Mouse (Mus musculus) layer of hippocampus, adult 18-20 months (tissue): ENCODE measurements around the gene Kcnc1. TPM values are rescaled to one million over a fixed set of nuclear protein-coding genes. Genes with fewer than 3 reads are reported as not detected.

Experiments used
- DNase-seq, 2 experiments: peaks; one replicate each; pipeline ENCODE4 v3.0.0; 2022; ENCODE audit warnings: low spot score in 2 of 2
- total RNA-seq, 2 experiments: library from RNA; stranded (reverse); gene quantifications; 2 replicates each; pipeline ENCODE4 v1.2.3; 2021

The Kcnc1 gene
- total RNA-seq, 2 experiments from 2014 or later = 117 to 118 TPM

DNA sequence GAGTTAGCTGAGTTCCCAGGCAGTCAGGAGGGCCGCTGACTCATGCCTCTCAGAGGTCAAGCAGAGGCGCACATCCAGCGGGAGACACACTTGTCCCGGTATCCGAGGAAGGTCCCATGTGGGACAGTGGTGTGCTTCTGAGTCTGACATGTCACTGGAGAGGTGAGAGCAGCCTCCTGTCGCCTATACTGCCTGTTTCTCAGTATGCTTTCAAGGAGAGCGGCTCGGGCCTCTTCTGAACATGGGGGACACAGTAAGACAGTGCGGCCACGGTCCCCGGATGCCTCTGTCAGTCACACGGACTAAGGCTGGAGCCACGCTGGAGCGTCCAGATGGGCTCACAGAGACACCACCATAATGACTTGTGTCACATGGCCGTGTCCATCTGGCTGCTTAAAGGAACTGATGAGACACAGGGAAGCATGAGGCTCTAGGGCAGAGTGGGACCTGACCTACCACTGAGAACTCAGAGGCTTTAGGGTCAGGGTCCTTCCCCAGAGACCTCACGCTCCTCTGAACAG, 21.9 kb downstream of the Kcnc1 start:
- DNase-seq = peak in 1 of 2 experiments; percentile 39

- peak in 1 of 2 experiments; percentile 35 for DNase-seq
Measured at GRCm38 (mm10) chr7:46421535-46421934, 25.2 kb downstream of the Kcnc1 start.

GRCm38 (mm10) chr7:46422052-46422763, 25.9 kb downstream of the Kcnc1 start:
- peak in 1 of 2 experiments; percentile 71 for DNase-seq

DNA sequence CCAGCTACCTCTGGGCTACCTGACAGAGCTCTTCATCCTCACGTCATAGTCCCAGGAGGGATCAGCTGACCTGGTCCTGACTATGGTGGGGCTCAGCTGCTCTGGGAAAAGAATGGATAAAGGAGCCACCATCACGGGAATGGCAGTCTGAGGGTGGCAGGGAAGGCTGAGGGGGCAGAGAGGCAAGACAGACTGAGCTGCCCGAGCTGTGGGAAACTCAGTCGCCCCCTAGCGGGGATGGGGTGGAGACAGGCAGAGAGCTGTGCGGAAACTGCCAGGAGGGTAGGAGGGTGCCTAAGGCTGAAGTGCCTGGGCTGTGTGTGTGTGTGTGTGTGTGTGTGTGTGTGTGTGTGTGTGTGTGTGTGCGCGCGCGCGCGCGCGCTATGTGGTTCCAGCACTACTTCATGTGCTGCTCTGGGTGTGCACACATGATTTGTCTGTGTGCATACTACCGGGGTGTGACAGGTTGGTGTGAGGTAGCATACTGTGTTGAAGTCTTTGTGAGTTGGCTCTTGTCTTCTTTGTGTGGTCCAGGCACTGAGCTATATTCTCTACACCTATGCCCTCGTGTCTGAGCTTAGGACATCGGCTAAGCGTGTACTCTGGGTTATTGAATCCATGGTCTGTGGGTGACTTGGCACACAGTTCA, 26.6 kb downstream of the Kcnc1 start:
- DNase-seq = peak; percentile 78 to 86

DNA sequence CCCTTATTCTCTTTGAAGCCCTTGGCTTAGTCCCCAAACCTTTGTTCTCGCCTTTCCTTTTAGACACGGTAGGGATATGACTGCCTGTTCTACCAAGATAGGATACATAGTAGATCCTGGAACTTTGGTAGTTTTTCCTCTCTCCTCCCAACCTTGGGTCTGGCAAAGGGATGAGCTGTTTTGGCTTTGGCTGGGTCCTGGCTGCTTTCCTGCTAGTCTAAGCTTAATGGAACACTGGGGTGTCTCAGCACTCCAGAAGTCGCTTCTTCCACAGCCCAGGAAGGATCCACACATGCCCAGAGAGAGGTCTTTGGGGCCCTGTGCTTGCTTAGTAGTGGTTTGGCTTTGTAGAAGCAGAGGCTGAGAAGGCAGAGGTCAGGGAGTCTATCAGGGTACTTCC, 27.7 kb downstream of the Kcnc1 start:
- DNase-seq = no peak

- no peak for DNase-seq
Measured at GRCm38 (mm10) chr7:46425012-46425411, 28.7 kb downstream of the Kcnc1 start.

GRCm38 (mm10) chr7:46433874-46434273, 37.6 kb downstream of the Kcnc1 start:
- DNase-seq = no peak

DNA sequence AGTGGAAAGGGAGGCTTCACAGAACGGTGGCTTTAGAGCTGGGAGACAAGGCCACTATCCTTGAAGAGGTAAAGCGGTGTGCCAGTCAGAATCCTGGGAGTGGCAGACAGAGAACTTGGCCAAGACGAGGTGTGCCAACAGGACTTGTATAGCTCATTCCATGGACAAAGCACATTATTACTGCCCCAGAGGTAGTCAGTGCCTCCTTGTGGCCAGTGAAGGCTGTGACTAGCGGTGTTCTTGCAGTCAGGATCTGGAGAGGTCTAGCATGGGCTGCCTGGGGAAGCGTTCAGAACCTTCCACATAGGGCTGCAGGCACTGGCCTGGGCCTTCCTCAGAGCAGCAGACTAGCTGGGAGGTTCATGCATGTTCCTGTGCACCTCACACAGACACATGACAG, 39.5 kb downstream of the Kcnc1 start:
- no peak for DNase-seq

- DNase-seq = no peak
Measured at GRCm38 (mm10) chr7:46438537-46439141, 42.3 kb downstream of the Kcnc1 start.

- DNase-seq = no peak
Measured at GRCm38 (mm10) chr7:46443163-46443562, 46.9 kb downstream of the Kcnc1 start.

DNA sequence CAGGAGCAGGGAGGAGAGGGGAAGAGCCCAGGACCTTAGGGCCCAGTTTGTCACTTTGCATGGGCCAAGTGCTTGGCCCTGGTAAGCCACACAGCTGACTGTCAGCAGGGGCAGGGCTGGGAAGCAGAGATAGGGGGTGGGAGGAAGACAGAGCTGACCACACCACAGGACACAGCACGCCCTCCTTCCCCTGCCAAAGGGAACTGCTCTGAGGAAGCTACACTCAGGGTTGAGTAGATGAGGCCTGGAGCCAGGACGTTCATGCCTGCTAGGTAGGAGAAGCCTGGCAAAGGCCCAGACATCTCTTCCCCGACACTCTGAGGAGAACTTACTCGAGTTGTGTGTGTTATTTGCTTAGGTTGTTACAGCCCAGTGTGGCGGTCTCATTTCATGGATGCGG, 49.6 kb downstream of the Kcnc1 start:
- no peak for DNase-seq

DNA sequence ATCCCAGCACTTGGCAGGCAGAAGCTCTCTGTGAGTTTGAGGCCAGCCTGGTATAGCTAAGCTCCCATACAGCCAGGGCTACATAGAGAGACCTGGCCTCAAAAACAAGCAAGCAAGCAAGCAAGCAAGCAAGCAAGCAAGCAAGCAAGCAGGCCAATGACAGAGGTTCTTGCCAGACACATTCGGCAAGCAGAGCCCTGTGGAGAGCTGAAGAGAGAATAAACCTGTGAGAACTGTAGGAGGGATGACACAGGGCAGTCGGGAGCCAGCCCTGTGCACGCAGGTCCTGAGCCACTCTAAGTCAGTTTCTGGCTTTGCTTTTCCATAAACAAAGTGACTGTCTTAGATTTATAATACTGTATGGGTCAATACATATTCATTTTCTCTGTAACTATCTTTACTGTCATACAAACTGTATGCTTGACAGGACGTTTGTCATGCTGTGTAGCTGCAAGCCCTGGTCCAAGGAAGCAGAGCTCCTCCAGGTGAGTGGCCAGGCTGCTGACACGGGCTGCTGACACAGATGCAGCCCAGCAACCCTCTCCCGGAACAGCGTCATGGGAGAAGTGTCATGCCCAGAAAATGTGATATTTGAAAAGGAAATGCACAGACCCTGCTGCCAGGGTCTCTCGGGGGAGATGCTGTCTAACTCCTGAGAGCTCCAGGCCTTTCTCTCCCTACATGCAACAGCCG, 51.3 kb downstream of the Kcnc1 start:
- DNase-seq = no peak

GRCm38 (mm10) chr7:46448922-46449645, 52.8 kb downstream of the Kcnc1 start:
- peak in 1 of 2 experiments; percentile 51 for DNase-seq

GRCm38 (mm10) chr7:46453930-46454679, 57.8 kb downstream of the Kcnc1 start:
- DNase-seq = peak in 1 of 2 experiments; percentile 51

- DNase-seq = no peak
Measured at GRCm38 (mm10) chr7:46457889-46458288, 61.6 kb downstream of the Kcnc1 start.

- DNase-seq = no peak
Measured at GRCm38 (mm10) chr7:46459200-46459599, 62.9 kb downstream of the Kcnc1 start.

GRCm38 (mm10) chr7:46459605-46460245, 63.4 kb downstream of the Kcnc1 start:
- DNase-seq = no peak

DNA sequence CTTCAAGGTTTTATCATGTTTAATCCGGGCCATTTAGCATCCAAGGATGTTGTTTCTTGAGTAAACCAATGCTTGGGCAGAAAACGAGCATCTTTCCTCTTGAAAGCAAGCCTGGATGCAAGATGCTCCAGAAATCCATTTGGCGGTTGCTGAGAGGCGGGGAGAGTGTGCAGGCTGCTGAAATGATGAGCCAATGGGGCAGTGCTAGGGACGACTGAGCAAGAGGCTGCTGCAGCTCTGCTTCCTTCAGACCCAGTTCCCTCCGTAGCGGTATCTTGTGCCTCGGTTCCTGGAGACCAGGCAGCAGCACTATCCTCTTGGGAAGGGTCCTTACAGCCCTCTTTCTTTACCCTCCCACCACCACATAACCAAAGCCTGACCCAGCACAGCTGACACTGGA, 66.0 kb downstream of the Kcnc1 start:
- no peak for DNase-seq

DNA sequence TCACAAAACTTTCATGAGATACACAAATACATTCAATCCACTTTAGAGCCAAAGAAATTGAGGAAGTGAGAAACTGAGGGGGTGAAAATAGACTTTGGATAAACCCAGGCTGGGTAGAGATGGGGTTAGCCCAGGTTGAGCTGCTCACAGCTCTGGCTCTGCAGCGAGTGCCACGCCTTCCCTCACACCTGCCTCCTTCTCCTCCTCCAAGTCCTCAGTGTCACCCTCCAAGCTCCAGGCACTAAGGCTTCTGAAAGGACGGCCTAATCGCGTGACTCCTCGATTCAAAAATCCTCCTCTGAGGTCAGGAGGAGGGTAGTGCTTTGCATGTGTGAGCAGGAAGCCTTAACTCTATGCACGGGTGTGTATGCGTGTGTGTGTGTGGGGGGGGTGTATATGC, 66.8 kb downstream of the Kcnc1 start:
- no peak for DNase-seq
